Mouse (Mus musculus) limb, embryonic 11.5 days (tissue): ENCODE results near the gene Mrpl2. TPM values are rescaled to one million over a fixed set of nuclear protein-coding genes. Genes with fewer than 3 reads are reported as not detected.

Experiments
- ATAC-seq: fragments of 200-750 bp; cut with Nextera tagmentation; 2 replicates; pipeline ENCODE4 v1.8.0; 2017; ENCODE audit warnings: low read depth; ENCODE audit not compliant: insufficient number of reproducible peaks, low FRiP score, low TSS enrichment
- DNase-seq: peaks from one replicate; pipeline ENCODE4 v3.0.0-alpha.2; 2015; ENCODE audit warnings: low spot score
- H3K27ac ChIP-seq: fragments of 300-500 bp; sonication (generic); replicated peaks from 2 replicates; pipeline ENCODE4 v1.5.1; 2014; ENCODE audit warnings: low read depth, mild to moderate bottlenecking, low read length
- H3K27me3 ChIP-seq: fragments of 300-500 bp; sonication (generic); 2 replicates; pipeline ENCODE4 v1.6.1; 2014; ENCODE audit warnings: mild to moderate bottlenecking, low read length, mixed read lengths; ENCODE audit not compliant: control insufficient read depth, insufficient read depth
- H3K36me3 ChIP-seq: fragments of 300-500 bp; sonication (generic); 2 replicates; pipeline ENCODE4 v1.6.1; 2014; ENCODE audit warnings: mild to moderate bottlenecking, low read length, moderate library complexity, mixed read lengths; ENCODE audit not compliant: control insufficient read depth, insufficient read depth
- H3K4me1 ChIP-seq: fragments of 300-500 bp; sonication (generic); 2 replicates; pipeline ENCODE4 v1.6.1; 2014; ENCODE audit warnings: low read length, mixed read lengths; ENCODE audit not compliant: control insufficient read depth, insufficient read depth
- H3K4me2 ChIP-seq: fragments of 300-500 bp; sonication (generic); 2 replicates; pipeline ENCODE4 v1.6.1; 2014; ENCODE audit warnings: low read depth, mild to moderate bottlenecking, moderate library complexity; ENCODE audit not compliant: severe bottlenecking
- H3K4me3 ChIP-seq: fragments of 300-500 bp; sonication (generic); 2 replicates; pipeline ENCODE4 v1.5.1; 2014; ENCODE audit warnings: low read depth, low read length
- H3K9ac ChIP-seq: fragments of 300-500 bp; sonication (generic); 2 replicates; pipeline ENCODE4 v1.6.1; 2014; ENCODE audit warnings: mild to moderate bottlenecking, low read length
- H3K9me3 ChIP-seq: fragments of 300-500 bp; sonication (generic); 2 replicates; pipeline ENCODE4 v1.6.1; 2016; ENCODE audit warnings: low read length; ENCODE audit not compliant: control insufficient read depth
- WGBS: fragments of 180-500 bp; shearing (Covaris S2); extraction: QIAGEN DNeasy Blood & Tissue Kit; methylation state at CpG from one replicate; pipeline ENCODE4 v1.1.7; 2014; 5-methylcytosine and 5-hydroxymethylcytosine counted together
- polyA plus RNA-seq: library from polyadenylated mRNA; unstranded; fragments of >200 nt; fragmentation: Nextera tagmentation; extraction: Ambion mirVana; gene quantifications from 2 replicates; pipeline ENCODE4 v1.2.1, GENCODE M21; 2014

The Mrpl2 gene
- polyA plus RNA-seq, 1 experiment from 2014 or later: 126 TPM

DNA sequence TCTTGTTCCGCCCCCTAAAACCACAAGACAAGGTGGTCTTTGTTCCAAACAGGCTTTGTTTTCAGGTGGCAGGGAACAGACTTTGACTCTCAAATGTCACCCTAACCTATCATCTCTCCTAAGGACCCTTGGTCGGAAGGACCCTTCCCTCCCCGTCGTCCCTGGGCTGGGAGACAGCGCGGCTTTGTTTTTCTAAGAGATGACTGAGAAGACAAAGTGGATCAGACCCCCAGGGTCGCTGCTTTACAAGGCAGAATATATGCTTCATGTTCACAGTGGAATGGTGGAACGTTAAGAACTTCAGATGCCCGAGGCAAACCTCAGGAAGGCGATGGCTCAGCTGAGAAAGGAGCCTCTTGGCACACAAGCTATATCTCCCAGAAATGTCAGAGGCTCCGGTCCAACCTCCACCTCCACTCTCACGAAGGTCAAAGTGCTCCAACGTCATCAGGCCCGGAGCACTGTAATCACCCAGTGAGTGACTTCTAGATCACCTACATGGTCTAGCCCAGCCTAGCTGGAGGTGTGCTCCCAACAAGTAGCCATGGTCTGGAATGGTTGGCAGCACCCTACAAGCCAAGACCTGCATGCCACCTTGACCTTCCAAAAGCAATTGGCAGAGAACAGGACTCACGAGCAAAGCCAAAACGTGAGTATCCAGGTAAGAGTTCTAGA, 26.2 kb upstream of the Mrpl2 start:
- H3K9ac ChIP-seq: peak overlapping the region; percentile 70; the same call in 1 of the 2 replicates
- peak overlapping the region; percentile 99 for H3K27ac ChIP-seq
- peaks cover 90% of the 10 kb centered on the region for H3K4me1 ChIP-seq
- WGBS: 18% methylated on average over 16 of the region's 16 CpGs
- no peak overlapping the region; the same call in 1 of the 2 replicates for H3K4me3 ChIP-seq
- peak; percentile 50 for DNase-seq
- H3K9me3 ChIP-seq: no peaks in the 10 kb centered on the region
- ATAC-seq: no peak
- H3K27me3 ChIP-seq: no peaks in the 10 kb centered on the region; the same call in 1 of the 2 replicates
- H3K4me2 ChIP-seq: peak overlapping the region; percentile 53
- no peaks in the 10 kb centered on the region for H3K36me3 ChIP-seq

DNA sequence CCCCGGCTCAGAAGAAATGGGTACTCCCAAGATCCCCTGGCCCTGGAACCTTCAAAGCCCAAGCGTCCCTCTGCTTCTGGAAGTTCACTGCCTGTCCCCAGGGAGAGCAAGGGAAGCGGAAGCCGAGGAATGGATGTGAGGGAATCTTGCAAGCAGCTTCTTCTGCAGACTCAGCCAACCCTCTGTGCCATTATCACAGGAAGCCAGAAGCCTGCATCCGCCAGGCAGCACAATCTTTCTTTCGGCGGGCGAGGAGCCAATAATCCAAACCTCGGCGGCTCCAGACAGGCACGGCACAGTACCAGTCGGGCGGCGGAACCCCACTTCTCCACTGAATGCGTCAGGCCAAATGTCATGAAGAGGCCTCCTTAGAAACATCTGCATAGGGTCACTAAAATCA, 24.7 kb upstream of the Mrpl2 start:
- no peak for ATAC-seq

DNA sequence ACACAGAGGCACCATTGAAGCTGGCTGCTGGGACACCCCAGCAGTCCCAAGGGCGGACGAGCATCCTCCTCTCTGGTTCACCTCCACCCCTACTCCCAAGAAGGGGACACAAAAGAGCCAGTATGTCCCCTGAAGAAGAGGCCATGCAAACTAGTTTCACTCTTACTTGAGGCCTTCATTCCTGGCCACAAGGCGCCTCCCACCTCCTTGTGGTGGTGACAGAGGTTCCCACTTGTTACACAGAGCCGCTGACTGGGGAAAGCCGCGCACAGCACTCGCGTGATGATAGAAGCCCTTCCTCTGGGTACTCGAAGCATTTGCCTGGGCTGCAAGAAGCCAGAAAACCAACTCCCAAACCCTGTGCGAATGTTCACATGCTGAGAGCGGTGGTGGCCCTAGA, 23.8 kb upstream of the Mrpl2 start:
- Histone ChIP-seq H3K4me3 (no peak overlapping the region), H3K4me1 (peaks cover 86% of the 10 kb centered on the region), H3K9ac (no peak overlapping the region), H3K9me3 (no peaks in the 10 kb centered on the region), H3K4me2 (no peak overlapping the region), H3K36me3 (no peaks in the 10 kb centered on the region), H3K27me3 (no peaks in the 10 kb centered on the region), H3K27ac (no peak overlapping the region)
- 72% methylated on average over 11 of the region's 11 CpGs for WGBS
- DNase-seq (no peak), ATAC-seq (no peak)

More for the DNA sequence above, 24.7 kb upstream of the Mrpl2 start:
- Histone ChIP-seq H3K4me3 (no peak overlapping the region), H3K9me3 (no peaks in the 10 kb centered on the region), H3K27me3 (no peaks in the 10 kb centered on the region), H3K4me2 (no peak overlapping the region; the same call in 1 of the 2 replicates), H3K4me1 (peaks cover 86% of the 10 kb centered on the region), H3K27ac (no peak overlapping the region), H3K9ac (no peak overlapping the region; the same call in 1 of the 2 replicates), H3K36me3 (no peaks in the 10 kb centered on the region)
- 57% methylated on average over 15 of the region's 15 CpGs for WGBS
- DNase-seq: no peak

DNA sequence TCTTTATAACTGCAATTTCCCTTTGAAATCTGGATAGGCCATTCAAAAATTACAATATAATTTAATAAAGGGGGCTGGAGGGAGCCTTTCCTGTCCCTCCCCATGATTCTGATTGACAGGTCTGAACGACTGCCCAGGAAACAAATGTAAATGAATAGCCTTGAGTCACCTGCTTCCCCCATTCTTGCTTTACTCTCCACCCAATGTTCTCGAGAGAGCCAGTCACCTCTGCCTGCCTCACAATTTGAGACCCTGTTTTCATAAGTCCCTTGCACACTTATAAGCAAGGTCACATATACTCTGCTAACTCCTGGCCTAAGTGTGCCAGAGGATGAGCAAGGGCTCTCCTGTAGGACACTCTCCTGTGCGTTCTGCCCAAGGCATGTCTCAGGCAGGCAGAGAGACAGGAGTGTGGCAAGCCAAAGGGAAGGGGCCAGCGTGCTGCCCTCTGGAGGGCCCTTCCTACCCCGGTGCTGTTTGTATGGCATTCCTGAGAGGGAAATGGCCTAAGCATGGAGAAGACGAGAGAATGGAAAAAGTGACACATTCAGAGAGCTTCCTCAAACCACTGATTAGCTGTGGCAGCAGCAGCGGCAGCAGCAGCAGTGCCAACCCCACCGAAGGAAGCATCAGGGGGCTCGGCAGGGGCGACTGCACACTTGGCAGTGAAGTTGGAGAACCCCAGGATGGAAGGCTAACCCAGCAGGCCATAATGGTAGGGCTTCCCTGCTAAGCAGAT, 22.0 kb upstream of the Mrpl2 start:
- Histone ChIP-seq H3K27ac (no peak overlapping the region), H3K9ac (peak overlapping the region; percentile 17; the same call in 1 of the 2 replicates), H3K4me2 (peak overlapping the region; percentile 8), H3K27me3 (no peaks in the 10 kb centered on the region), H3K36me3 (no peaks in the 10 kb centered on the region), H3K4me1 (peaks cover 79% of the 10 kb centered on the region), H3K4me3 (no peak overlapping the region), H3K9me3 (no peaks in the 10 kb centered on the region)
- ATAC-seq (no peak), DNase-seq (no peak)
- 26% methylated on average over 10 of the region's 10 CpGs for WGBS

DNA sequence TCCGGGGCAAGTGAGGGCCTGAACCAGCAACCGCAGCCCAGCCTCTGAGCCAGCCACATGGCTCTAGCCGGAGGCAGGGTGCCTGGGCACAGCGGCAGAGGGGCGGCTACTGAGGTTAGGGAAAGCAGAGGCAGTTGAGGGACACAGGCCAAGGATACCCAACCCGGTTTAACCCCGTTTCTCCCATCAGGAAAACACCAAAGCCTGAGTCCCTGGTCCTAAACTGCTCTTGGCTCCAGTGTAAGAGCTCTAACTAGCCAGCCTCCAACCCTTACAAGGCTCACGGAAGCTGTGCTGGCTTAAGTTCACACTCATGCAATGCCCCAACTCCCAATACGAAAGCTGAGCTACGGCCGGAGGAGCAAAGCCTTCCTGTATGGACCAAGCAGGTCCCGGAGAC, 21.4 kb upstream of the Mrpl2 start:
- no peaks in the 10 kb centered on the region for H3K9me3 ChIP-seq
- no peak overlapping the region for H3K4me3 ChIP-seq
- peak overlapping the region; percentile 8 for H3K4me2 ChIP-seq
- ATAC-seq (no peak), DNase-seq (no peak)
- H3K36me3 ChIP-seq: no peaks in the 10 kb centered on the region
- H3K27me3 ChIP-seq: no peaks in the 10 kb centered on the region
- H3K9ac ChIP-seq: peak overlapping the region; percentile 17; the same call in 1 of the 2 replicates
- H3K27ac ChIP-seq: no peak overlapping the region
- 45% methylated on average over 12 of the region's 12 CpGs for WGBS
- H3K4me1 ChIP-seq: peaks cover 74% of the 10 kb centered on the region

DNA sequence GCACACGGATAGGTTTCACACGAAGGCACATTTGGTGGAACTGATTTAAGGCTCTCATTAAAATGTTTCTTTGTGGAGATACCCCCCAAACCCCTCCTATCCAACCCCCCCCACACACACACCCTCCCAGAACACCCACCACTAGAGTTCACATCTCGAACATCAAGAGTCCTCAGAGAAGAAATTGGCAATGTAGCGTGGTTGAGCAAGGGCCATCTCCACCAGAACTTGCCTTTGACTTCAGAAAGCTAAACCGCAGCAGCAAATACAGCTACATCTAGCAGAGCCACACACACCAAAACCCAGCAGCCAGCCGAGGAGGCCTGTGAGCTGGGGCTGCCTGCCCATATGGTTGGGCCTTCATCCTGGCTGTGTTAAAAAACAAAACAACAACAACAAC, 18.6 kb upstream of the Mrpl2 start:
- Histone ChIP-seq H3K27ac (peak overlapping the region; percentile 65; the same call in 1 of the 2 replicates), H3K4me3 (peak overlapping the region; percentile 99), H3K27me3 (no peaks in the 10 kb centered on the region), H3K4me1 (peaks cover 59% of the 10 kb centered on the region), H3K9ac (peak overlapping the region; percentile 98; the same call in 1 of the 2 replicates), H3K4me2 (peak overlapping the region; percentile 70), H3K9me3 (no peaks in the 10 kb centered on the region), H3K36me3 (no peaks in the 10 kb centered on the region; the same call in 1 of the 2 replicates)
- DNase-seq (no peak), ATAC-seq (no peak)
- WGBS: 10% methylated on average over 6 of the region's 6 CpGs

DNA sequence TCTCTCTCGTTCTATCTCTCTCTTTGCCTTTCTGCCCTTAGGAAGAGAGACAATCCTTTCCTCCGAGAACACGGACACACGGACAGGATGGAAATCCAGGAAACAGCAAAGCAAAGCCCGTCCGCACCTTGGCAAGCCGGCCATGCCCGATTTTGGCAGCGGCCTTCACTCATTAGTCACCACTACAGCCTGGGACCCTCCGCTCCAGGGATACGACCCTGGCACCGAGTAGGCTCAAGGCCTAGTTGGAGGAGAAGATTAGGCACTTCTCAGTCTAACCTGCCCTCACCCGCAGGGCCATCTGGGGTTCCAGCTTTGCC, 17.6 kb upstream of the Mrpl2 start:
- no peak for ATAC-seq
- Histone ChIP-seq H3K4me3 (peak overlapping the region; percentile 99), H3K9me3 (no peaks in the 10 kb centered on the region), H3K27me3 (no peaks in the 10 kb centered on the region), H3K4me2 (peak overlapping the region; percentile 70), H3K4me1 (peaks cover 53% of the 10 kb centered on the region), H3K27ac (peak overlapping the region; percentile 94), H3K36me3 (no peaks in the 10 kb centered on the region; the same call in 1 of the 2 replicates), H3K9ac (peak overlapping the region; percentile 98)
- under 1% methylated on average over 13 of the region's 13 CpGs for WGBS
- DNase-seq: no peak

DNA sequence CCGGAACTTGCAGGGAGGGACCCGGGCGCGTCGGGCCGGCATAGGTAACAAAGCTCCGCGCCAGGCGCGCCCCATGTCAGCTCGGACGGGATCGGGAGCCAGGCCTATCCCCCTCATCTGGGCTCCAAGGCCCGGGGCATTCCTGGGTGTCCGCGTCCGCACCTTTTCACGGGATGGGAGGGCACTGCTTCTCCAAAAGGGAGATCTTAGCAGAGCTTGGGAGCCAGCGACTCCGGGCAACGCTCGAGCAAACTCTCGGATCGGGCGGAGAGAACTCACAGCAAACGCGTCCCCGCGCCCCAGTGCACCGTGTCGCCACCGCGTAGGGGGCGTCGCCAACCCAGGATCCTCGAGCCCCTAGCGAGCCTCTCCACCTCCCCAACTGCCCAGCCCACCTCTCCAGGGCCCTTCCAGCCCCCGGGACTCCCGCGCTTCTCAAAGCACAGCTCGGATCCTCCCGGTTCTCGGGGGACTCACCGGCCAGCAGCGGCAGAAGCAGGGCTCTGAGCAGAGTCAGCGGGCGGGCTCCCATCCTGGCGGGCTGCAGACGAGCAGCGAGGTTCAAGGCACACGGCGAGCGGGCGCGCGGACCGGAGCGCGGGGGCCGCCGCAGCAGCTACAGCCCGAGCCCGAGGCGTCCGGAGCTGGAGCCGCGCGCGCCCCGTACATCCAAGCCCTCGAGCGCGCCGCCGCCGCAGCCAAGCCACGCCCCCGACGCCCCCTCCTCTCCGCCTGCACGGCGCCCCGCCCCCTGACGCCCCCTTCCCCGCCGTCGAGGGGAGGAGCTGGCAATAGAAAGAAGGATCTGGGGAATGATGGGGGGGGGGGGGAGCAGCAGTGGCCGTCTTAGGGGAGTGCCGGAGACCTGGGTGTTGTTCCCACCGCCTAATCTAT, 17.0 kb upstream of the Mrpl2 start, which contains the start of gene Ptk7:
Gene Ptk7, minus strand, starts transcription at position 714 of the 894 bp plus-strand sequence.
- Histone ChIP-seq H3K4me2 (peak within 1 kb of the TSS; percentile 70), H3K27ac (peak within 1 kb of the TSS; percentile 94), H3K4me1 (peaks cover 47% of the 10 kb centered on the region), H3K9ac (peak within 1 kb of the TSS; percentile 98), H3K27me3 (no peaks in the 10 kb centered on the region), H3K9me3 (no peaks in the 10 kb centered on the region), H3K4me3 (peak within 1 kb of the TSS; percentile 99), H3K36me3 (no peaks in the 10 kb centered on the region; the same call in 1 of the 2 replicates)
- ATAC-seq (peak; percentile 71), DNase-seq (peak; percentile 97)
- WGBS: under 1% methylated on average over 81 of the region's 90 CpGs
